Mouse (Mus musculus) central nervous system, embryonic 11.5 days (tissue): Measurements from ENCODE around the gene Chrm3. TPM values are rescaled to one million over a fixed set of nuclear protein-coding genes. Genes with fewer than 3 reads are reported as not detected.

Source experiments
- polyA plus RNA-seq: library from polyadenylated mRNA; depleted of rRNA; stranded (reverse); fragments of >200 nt; gene quantifications from 2 replicates; pipeline ENCODE4 v1.2.3, GENCODE M21; 2012; rRNA removed

The Chrm3 gene
- polyA plus RNA-seq: 0.61 and 1.4 TPM in 2 replicates

GRCm38 (mm10) chr13:10360777-10361176, at the start of gene Chrm3:
Chrm3 (minus strand) TSS chr13:10360847.

